Mouse (Mus musculus): ENCODE results near the gene Stk39. TPM values are rescaled to one million over a fixed set of nuclear protein-coding genes. Genes with fewer than 3 reads are reported as not detected.

Stk39 gene
- polyA plus RNA-seq, 1 experiment = not detected

DNA sequence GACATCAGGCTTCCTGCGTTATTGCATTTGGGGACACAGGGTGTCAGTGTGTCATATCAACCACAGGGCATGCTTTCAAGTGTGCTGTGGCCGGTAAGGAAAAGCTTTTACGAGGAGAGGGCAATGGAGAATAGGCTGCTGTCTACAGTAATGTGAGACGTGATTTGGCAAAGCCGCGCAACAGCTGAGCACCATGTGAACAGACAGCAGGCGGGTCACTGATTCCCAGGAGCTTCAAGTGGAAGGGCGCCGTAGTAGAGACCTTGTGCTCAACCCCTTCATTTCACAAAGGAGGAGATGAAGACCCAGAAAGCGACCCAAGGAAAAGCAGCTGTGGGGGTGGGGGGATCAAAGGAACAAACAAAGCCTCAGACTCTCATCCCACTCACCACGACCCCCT is 156.8 kb downstream of the Stk39 start:
- TF ChIP-seq GATA1 (IDR thresholded peaks at IDR 0.05; ENCODE audit: low read length) = no peak

DNA sequence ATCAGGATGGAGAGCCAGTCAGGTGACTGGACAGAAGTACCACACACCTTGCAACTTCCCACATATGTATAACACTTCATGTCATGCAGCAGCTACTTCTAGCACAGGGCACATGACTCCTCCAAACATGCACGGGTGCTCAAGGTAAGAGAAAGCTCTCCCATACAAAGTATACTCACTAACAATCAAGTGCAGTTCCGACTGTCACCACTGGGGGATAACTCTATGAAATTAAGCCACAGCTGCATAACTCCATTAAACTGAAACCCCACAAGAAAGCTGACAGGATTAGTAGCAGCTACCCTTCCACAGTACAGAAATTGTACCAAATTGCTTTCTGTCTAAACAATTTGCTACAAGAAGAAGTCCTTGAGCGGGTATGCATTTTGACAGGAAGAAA is 161.9 kb downstream of the Stk39 start:
- TF ChIP-seq GATA1 (IDR thresholded peaks at IDR 0.05; ENCODE audit: low read length) = no peak

DNA sequence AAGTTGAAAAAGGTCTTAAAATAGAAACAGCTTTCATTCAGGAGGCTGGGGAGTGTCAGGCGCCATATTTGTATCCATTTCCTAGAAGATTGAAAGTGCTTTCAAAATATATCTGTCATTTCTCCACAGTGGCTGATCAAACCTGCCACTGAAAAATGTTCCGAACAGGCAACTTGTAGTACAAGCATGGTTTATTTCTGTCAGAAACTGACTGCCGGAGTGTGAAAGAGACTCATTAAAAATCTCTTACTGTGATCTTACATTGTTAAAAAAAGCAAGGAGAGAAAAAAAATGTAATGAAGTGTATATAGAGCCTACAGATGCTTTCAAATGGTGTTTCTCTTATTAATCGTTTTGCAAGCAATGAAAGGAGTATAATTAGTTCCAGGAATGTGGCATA is 165.5 kb downstream of the Stk39 start:
- TF ChIP-seq GATA1 (IDR thresholded peaks at IDR 0.05; ENCODE audit: low read length) = no peak

DNA sequence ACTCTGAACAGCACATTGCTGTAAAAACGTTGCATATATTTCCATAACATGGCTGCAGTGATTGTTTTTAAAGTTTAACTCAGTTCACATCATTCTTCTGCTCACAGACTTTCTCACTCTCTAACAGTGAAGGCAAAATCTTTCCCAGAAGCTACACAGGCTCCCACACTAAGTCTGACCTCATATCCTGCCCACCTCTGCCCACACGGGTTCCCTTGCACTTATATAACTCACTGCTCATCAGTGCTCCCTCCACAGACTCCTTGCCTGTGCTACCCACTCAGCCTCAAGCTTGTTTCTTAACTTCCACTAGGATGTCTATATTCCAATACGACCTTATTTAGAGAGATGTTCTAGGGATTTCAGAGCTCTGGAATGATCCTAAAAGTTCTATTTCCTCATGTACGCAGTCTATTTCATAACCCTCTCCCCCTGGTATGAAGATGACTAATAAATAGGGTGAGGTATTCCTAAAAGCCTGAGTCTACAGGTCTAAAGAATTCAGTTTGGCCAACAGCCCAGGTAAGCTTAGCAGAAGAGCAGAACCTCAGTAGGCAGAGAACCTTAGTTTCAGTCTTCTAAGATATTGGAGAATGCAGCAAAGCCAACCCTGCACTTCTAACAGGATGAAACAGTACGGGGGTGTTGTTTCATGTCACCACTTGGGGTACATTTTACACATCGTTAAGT is 167.2 kb downstream of the Stk39 start:
- no peak for TF ChIP-seq GATA1 (IDR thresholded peaks at IDR 0.05; ENCODE audit: low read length)

- no peak for TF ChIP-seq GATA1 (IDR thresholded peaks at IDR 0.05; ENCODE audit: low read length)
Observed at GRCm38 (mm10) chr2:68301811-68302542, 170.1 kb downstream of the Stk39 start.

DNA sequence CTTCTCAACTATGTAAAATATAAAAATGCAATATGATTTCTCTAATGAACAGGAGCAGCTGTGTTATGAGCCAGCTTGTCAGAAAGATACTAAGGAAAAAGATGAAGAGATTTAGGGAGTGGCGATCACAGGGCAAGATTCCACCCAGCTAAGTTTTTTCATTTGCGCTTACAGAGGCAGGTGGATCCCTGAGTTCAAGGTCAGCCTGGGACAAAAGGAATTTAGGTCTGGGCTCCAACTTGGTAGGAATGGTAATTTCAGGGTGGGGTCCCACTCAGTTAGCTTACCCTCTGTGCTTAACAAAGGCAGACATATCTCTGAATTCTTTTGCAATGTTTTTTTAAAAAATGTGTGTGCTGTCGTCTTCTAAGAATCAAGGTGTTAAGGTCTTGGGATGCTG is 173.7 kb downstream of the Stk39 start:
- TF ChIP-seq GATA1 (IDR thresholded peaks at IDR 0.05; ENCODE audit: low read length) = no peak

DNA sequence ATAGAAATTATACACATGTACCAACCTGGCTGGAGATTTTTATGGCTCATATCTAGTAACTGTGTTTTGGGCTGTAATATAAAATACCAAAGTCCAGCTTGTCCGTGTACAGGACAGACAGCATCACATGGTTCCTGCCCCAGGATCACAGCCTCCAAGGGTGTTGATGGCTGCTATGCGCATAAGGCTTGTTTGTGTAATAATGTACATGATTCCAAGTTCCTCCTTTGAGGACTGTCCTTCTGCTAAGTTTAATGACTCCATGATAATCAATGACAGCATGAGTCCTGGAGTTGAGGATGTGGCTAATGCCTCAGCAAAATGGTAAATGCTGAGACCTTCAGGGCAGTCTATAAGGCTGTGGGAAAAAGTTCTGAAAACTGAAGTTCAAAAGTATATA is 174.1 kb downstream of the Stk39 start:
- TF ChIP-seq GATA1 (IDR thresholded peaks at IDR 0.05; ENCODE audit: low read length) = no peak

DNA sequence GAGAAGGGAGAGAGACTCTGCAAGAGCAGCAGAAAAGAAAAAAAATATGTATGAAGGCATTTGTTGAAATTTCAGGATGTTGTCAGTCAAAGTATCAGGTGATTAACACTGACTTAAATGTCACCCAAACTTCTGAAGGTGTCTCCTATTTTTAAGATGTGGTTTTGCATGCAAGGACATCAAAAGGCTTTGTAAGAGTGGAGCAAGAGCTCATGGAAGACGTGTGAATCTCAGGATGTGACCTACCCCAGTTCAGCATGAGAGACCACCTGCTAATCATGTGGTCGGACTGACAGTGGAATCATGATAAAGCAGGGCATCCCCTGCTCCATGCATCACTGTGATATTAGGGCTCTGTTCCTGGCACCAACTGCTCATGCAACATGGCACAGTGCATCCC is 175.3 kb downstream of the Stk39 start:
- TF ChIP-seq GATA1 (IDR thresholded peaks at IDR 0.05; ENCODE audit: low read length) = no peak

GRCm38 (mm10) chr2:68292539-68293320 is 179.3 kb downstream of the Stk39 start:
- no peak for TF ChIP-seq GATA1 (IDR thresholded peaks at IDR 0.05; ENCODE audit: low read length)

GRCm38 (mm10) chr2:68291895-68292294 is 180.2 kb downstream of the Stk39 start:
- no peak for TF ChIP-seq GATA1 (IDR thresholded peaks at IDR 0.05; ENCODE audit: low read length)

- TF ChIP-seq GATA1 (IDR thresholded peaks at IDR 0.05; ENCODE audit: low read length) = no peak
Observed at GRCm38 (mm10) chr2:68289961-68290360, 182.1 kb downstream of the Stk39 start.

- no peak for TF ChIP-seq GATA1 (IDR thresholded peaks at IDR 0.05; ENCODE audit: low read length)
Observed at GRCm38 (mm10) chr2:68289177-68289576, 182.9 kb downstream of the Stk39 start.

- no peak for TF ChIP-seq GATA1 (IDR thresholded peaks at IDR 0.05; ENCODE audit: low read length)
Observed at GRCm38 (mm10) chr2:68288106-68288505, 184.0 kb downstream of the Stk39 start.

DNA sequence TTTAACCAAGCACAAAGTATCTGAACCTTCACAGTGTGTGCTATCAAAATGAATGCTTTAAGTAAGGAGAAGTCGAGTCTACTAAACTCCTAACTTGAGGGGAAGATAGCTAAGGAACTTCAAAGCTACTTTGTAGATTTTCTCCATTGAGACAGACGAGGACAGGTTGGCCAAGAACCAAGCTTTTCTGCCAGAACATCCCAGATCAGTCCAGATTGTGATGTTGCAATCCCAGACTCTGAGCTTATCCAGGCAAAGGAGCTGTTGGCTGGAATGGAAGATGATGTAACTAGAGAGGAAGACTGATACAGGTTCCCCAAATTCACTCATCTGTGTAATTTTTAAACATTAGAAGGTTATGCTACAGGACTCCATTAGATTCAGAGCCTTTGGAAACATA is 187.7 kb downstream of the Stk39 start:
- TF ChIP-seq GATA1 (IDR thresholded peaks at IDR 0.05; ENCODE audit: low read length) = no peak

GRCm38 (mm10) chr2:68283021-68283548 is 189.0 kb downstream of the Stk39 start:
- TF ChIP-seq GATA1 (IDR thresholded peaks at IDR 0.05; ENCODE audit: low read length) = no peak

DNA sequence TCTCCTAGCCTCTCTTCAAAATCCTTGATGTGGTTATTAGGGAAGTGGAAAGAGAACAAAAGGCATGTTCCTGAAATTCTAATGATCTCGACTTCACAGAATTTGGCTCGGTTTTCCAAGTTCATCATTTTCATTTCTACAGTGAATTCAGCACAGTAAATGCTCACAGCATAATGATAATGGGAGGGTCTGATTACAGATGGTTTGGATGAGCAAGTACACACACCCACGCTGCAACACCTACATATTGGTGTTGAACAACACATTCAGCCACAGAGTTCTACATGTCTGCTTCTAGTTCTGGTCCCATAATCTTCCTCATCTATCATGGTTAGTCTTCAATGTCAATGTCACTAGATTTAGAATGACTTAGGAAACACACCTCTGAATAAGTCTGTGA is 190.5 kb downstream of the Stk39 start:
- no peak for TF ChIP-seq GATA1 (IDR thresholded peaks at IDR 0.05; ENCODE audit: low read length)

All from G1E-ER4 (cell line).